Mouse (Mus musculus) cerebellum, postnatal 25 days (tissue): ENCODE results near the gene Bsg.
A peak's percentile ranks its signal among the peaks of the same experiment; 100 is the strongest.
"Not testable (repeated sequence)": the region's sequence is repeated elsewhere in the genome, so short reads cannot be mapped to it uniquely, and the experiment has no call there.

Experiments
- DNase-seq, 2 experiments: peaks; one replicate each; pipeline ENCODE4 v3.0.0; 2021; ENCODE audit warnings: mixed read lengths in 2 of 2

Bsg gene

DNA sequence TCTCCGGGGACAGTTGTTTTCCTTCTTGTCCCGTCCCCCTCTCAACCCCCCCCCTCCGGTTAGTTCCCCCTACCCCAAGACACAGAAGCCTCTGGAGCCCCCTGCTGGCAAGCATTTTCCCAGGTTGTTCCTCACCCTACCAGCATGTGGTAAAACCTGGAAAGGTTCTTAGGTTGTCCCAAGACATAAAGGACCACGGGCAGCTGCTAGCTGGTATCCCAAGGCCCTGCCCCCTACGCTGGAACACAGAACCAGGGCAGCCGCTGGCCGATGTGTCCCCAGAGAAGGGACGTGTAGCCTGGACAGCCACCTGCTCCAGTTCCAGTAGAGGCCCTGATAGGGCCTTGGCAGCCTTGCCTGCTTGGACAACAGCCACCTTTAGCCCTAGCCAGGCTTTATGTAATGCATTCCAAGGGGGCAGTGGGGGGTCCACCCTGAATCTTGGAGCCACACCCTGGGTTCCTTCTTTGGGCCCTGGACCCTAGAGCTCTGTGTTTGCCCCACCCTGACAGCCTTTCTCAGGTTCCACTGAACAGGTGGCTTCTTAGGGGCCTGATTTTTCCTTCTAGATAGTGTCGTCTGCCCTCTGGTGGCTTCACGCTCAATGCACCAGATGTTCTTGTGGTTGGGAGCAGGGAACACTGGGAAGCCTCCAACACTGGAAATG, 21.2 kb upstream of the Bsg start:
- DNase-seq, result peak; percentile 54 to 68

GRCm38 (mm10) chr10:79683726-79684640, 20.3 kb upstream of the Bsg start:
- no peak for DNase-seq

- no peak for DNase-seq
Measured at GRCm38 (mm10) chr10:79684770-79685600, 19.3 kb upstream of the Bsg start.

DNA sequence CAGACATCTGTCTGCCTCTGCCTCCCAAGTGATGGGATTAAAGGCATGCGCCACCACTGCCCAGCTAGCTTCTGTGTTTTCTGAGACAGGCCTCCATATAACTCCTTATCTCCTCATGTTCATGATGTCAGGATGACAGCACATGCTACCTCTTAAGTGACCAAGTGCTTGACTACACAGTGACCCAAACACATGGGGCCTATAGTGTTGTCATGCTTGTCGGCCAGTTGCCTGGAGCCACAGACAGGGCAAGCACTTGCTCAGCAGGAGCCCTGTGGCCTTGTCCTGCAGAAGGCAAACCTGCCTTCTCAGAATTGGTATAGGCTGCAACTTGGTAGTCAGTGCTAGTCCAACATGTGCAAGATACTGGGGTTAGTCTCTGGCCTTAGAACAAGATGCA, 18.1 kb upstream of the Bsg start:
- no peak for DNase-seq

GRCm38 (mm10) chr10:79686691-79687090, 17.6 kb upstream of the Bsg start:
- DNase-seq, result no peak

- DNase-seq, result no peak
Measured at GRCm38 (mm10) chr10:79687513-79687912, 16.8 kb upstream of the Bsg start.

DNA sequence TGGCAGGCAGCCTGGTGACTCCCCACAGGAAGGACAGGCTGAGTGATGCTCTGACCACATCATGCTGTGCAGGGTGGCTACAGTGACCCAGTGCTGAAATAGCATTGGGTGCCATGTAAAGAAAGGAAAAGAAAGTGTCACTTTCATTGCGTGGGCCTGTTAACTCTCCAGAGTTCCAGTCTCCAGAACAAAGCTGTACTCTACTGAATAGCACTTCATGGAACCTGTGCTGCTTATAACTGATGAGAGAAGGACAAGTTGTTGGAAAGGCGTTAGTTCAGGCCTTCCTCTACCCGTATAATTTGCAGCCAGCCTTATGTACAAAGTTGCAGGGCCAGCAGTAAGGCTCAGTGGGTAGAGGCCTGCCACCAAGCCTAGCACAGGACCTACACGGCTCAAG, 15.6 kb upstream of the Bsg start, which contains the start of gene Gzmm:
Gene Gzmm (plus strand): TSS at position 301 of the 400 bp plus-strand sequence.
- DNase-seq, result no peak

- DNase-seq, result peak in 1 of 2 experiments; percentile 17
Measured at GRCm38 (mm10) chr10:79689178-79689577, 15.1 kb upstream of the Bsg start.

DNA sequence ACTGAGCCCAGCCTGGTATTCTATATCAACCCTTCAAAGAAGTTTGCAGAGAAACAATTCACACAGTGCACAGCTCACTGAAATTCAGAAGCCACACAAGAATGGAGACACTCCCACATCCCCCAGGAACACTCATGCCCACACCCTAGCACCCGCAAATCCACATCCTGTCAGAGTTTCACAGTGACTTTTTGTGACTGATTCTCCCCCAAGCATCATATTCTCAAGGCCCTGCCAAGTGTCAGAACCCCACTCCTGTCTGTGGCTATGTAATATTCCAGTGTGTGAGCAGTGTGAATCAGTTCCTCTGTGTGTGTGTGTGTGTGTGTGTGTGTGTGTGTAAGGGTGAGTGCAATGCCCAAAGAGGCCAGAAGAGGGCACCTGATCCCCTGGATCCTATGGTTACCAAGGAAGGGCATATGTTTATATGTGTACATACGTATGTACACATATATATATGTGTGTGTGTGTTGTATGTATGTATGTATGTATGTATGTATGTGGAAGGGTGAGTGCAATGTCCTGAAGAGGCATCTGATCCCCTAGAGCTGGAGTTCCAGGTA, 12.2 kb upstream of the Bsg start:
- no peak for DNase-seq

DNA sequence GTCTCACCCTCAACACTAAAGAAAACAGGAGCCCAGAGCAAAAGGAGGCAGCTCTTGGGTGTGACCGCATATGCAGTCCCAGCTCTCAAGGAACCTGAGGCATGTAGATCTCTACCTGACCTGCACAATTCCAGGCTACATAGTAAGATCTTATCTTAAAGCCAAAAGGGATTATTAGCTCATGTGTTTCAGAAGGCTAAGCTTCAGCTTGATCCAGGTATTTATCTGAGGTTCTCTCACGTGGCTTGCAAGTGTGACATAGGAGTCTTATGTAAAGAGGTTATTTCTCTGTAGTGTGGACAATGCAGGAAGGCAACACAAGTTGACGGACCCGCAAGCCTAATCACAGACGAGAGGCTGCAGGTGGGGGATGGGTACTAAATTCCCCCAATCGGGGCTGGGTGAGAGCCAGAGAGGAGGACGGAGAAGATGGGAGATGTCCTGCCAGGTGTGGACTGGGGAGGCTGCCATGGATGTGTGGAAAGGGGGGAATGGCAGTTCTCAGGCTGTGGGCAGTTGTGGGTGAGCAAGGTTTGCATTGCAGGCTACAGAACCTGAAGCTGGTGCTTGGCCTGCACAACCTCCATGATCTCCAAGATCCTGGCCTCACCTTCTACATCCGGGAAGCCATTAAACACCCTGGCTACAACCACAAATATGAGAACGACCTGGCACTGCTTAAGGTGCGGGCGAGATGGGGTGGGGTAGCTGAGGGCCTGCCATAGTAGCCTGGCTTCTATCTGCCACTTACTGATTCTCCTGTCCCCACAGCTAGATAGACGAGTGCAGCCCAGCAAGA, 10.5 kb upstream of the Bsg start:
- peak in 1 of 2 experiments; percentile 35 for DNase-seq

DNA sequence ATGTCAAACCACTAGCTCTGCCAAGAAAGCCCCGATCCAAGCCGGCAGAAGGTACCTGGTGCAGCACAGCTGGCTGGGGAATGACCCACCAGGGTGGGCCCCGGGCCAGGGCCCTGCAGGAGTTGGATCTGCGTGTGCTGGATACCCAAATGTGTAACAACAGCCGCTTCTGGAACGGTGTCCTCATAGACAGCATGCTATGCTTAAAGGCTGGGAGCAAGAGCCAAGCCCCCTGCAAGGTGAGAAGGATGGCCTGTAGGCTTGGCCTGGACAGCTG, 10.0 kb upstream of the Bsg start:
- DNase-seq, result peak in 1 of 2 experiments; percentile 52

GRCm38 (mm10) chr10:79695231-79696128, 8.8 kb upstream of the Bsg start:
- DNase-seq, result peak; percentile 82 to 89

DNA sequence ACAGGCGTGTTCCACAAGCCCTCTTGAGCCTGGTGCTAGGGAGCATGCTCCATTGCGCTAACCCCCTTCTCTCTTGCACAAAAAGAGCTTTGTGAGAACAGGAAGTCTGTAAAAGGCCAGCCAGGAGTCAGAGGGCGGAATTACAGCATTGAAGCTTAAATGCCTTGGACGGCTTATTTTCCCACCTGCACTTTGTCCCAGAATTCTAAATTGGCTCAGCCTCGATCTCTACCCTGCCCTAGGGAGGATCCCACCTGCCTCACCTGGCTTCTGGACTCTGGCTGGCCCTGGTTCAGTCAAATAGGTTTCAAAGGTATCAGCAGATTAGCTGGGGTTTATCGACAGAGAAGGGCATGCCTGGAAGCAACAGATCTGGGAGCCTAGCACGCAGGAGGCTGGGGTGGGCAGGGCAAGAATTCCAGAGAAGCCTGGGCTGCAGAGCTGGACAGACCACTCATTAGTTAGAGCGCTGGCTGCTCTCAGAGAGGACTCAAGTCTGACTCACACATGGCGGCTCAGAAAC, 8.1 kb upstream of the Bsg start:
- peak in 1 of 2 experiments; percentile 21 for DNase-seq

DNA sequence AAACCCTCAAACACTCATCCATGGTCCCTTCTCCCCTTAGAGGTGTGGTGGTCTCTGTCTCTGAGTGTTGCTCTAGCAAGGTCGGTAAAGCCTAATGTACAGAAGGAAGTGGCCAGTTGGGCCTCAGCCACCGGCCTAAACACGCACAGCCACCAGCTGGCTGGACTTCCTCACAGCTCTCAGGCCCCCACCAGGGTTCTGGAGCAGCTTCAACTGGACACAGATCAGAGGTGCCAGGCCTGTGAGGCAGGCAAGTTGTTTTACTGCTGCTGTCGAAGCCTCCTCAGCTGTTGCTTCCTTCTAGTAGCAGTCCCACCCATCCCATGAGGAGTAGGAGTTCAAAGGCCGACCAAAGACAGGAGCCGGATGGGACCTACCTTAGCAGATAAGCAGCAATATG, 6.4 kb upstream of the Bsg start:
- peak; percentile 93 to 95 for DNase-seq

- no peak for DNase-seq
Measured at GRCm38 (mm10) chr10:79698459-79698858, 5.8 kb upstream of the Bsg start.

DNA sequence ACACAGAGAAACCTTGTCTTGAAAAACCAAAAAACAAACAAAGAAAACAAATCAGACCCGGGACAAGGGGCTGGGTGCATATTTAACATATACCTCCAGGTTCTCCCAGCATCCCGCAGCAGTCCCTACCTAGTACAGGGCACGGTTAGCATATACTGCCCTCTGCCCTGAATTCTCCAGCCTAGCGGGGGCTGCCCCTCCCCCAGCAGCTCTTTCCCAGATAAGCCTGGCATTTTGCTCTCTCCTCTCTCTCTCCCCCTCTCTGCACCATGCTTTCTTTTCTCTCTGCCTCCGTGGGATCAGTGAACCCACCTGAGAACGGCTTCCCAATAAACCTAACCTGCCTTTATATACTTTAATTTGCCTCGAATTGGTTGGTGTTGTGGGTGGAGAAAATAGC, 3.6 kb upstream of the Bsg start:
- peak in 1 of 2 experiments; percentile 14 for DNase-seq

GRCm38 (mm10) chr10:79701443-79702129, 2.7 kb upstream of the Bsg start:
- DNase-seq, result peak in 1 of 2 experiments; percentile 26

DNA sequence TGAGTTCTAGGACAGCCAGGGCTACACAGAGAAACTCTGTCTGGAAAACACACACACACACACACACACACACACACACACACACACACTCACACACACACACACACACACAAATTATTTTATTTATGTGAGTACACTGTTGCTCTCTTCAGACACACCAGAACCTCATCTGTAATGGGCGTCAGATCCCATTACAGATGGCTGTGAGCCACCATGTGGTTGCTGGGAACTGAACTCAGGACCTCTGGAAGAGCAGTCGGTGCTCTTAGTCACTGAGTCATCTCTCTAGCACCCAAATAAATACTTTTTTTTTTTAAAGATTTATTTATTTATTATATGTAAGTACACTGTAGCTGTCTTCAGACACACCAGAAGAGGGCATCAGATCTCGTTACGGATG, 1.3 kb upstream of the Bsg start:
- DNase-seq, result not testable (repeated sequence)

DNA sequence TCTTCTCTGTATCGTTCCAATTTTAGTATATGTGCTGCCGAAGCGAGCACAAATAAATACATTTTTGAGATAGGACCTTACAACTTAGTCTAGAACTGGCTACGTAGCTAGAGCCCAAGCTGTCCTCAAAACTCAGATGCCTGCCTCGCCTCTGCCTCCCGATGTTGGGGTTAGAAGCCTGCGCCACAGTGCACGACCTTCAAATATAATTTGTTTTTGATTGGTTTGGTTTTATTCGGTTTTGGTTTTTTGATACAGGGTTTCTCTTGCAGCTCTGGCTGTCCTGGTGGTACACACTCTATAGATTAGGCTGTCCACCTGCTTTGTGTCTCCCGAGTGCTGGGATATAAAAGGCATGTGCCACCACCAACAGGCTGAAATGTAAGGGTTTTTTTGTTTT, 750 bp upstream of the Bsg start:
- DNase-seq, result peak in 1 of 2 experiments; percentile 20

GRCm38 (mm10) chr10:79704970-79705360, 674 bp downstream of the Bsg start:
- DNase-seq, result no peak
